Mouse (Mus musculus) hindbrain, postnatal 0 days (tissue): ENCODE data around the gene Spcs3. TPM values are rescaled to one million over a fixed set of nuclear protein-coding genes. Genes with fewer than 3 reads are reported as not detected.
A peak's percentile ranks its signal among the peaks of the same experiment; 100 is the strongest.

ENCODE experiments used
- ATAC-seq: fragments of 200-750 bp; cut with Nextera tagmentation; 2 replicates; pipeline ENCODE4 v1.8.0; 2017; ENCODE audit warnings: mild to moderate bottlenecking, moderate TSS enrichment, moderate library complexity
- DNase-seq: peaks from one replicate; pipeline ENCODE4 v3.0.0-alpha.2; 2015; ENCODE audit warnings: low spot score
- H3K27ac ChIP-seq: fragments of 300-500 bp; sonication (generic); 2 replicates; pipeline ENCODE4 v1.5.1; 2014; ENCODE audit warnings: mild to moderate bottlenecking
- H3K27me3 ChIP-seq: fragments of 300-500 bp; sonication (generic); 2 replicates; pipeline ENCODE4 v1.6.1; 2014; ENCODE audit warnings: low read length, mixed read lengths; ENCODE audit not compliant: insufficient read depth
- H3K36me3 ChIP-seq: fragments of 300-500 bp; sonication (generic); 2 replicates; pipeline ENCODE4 v1.6.1; 2014; ENCODE audit warnings: low read length, mixed read lengths; ENCODE audit not compliant: insufficient read depth
- H3K4me1 ChIP-seq: fragments of 300-500 bp; sonication (generic); 2 replicates; pipeline ENCODE4 v1.6.1; 2014; ENCODE audit warnings: antibody characterized with exemption, low read length, mixed read lengths; ENCODE audit not compliant: insufficient read depth
- H3K4me2 ChIP-seq: fragments of 300-500 bp; sonication (generic); 2 replicates; pipeline ENCODE4 v1.6.1; 2014; ENCODE audit warnings: low read depth, mild to moderate bottlenecking, low read length, moderate library complexity, mixed read lengths
- H3K4me3 ChIP-seq: fragments of 300-500 bp; sonication (generic); 2 replicates; pipeline ENCODE4 v1.5.1; 2014; ENCODE audit warnings: low read length
- H3K9ac ChIP-seq: fragments of 300-500 bp; sonication (generic); replicated peaks from 2 replicates; pipeline ENCODE4 v1.6.1; 2014; ENCODE audit warnings: mild to moderate bottlenecking, low read length, moderate library complexity, mixed read lengths
- H3K9me3 ChIP-seq: fragments of 300-500 bp; sonication (generic); 2 replicates; pipeline ENCODE4 v1.6.1; 2016; ENCODE audit warnings: low read length, mixed read lengths
- CTCF ChIP-seq: IDR thresholded peaks from 2 replicates; pipeline ENCODE4 v1.5.1; 2016; ENCODE audit warnings: antibody characterized with exemption, control low read depth, low read depth
- WGBS: fragments of 180-500 bp; shearing (Covaris S2); extraction: QIAGEN DNeasy Blood & Tissue Kit; methylation state at CpG from one replicate; pipeline ENCODE4 v1.1.7; 2014; 5-methylcytosine and 5-hydroxymethylcytosine counted together
- polyA plus RNA-seq: library from polyadenylated mRNA; unstranded; fragments of >200 nt; fragmentation: Nextera tagmentation; extraction: Ambion mirVana; gene quantifications from 2 replicates; pipeline ENCODE4 v1.2.1, GENCODE M21; 2015
- total RNA-seq: library from RNA; depleted of rRNA; stranded (reverse); fragments of >200 nt; gene quantifications from 2 replicates; pipeline ENCODE4 v1.2.3, GENCODE M21; 2014

Gene Spcs3
- total and polyA plus RNA-seq, 2 experiments from 2014 or later: 29.6 to 37.5 TPM

DNA sequence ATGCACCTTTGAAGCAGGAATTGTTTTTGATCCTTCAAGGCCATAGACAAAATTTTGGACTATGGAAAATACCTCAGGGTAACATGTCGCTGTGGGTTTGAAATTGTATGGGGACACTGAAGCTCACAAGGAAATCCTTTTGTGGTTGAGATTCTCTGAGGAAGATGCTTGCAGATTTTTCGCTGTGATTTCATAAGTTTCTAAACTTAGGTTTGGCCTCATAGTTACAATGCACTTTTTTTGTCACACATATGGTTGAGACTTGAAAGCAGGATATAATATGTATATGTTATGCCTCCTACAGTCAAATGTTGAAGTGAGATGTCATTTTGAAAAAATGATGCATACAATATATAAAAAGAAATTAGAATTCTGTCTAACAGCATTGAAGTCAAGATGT lies 25.1 kb upstream of the Spcs3 start:
- no peak overlapping the region for H3K27ac ChIP-seq
- no peaks in the 10 kb centered on the region for H3K27me3 ChIP-seq
- WGBS: 86% methylated on average over 2 of the region's 2 CpGs
- no peaks in the 10 kb centered on the region for H3K9me3 ChIP-seq
- no peaks in the 10 kb centered on the region for H3K4me1 ChIP-seq
- DNase-seq: no peak
- TF ChIP-seq CTCF: no peak
- no peak overlapping the region for H3K9ac ChIP-seq
- no peak overlapping the region for H3K4me3 ChIP-seq
- ATAC-seq: no peak
- H3K36me3 ChIP-seq: no peaks in the 10 kb centered on the region
- H3K4me2 ChIP-seq: no peak overlapping the region

DNA sequence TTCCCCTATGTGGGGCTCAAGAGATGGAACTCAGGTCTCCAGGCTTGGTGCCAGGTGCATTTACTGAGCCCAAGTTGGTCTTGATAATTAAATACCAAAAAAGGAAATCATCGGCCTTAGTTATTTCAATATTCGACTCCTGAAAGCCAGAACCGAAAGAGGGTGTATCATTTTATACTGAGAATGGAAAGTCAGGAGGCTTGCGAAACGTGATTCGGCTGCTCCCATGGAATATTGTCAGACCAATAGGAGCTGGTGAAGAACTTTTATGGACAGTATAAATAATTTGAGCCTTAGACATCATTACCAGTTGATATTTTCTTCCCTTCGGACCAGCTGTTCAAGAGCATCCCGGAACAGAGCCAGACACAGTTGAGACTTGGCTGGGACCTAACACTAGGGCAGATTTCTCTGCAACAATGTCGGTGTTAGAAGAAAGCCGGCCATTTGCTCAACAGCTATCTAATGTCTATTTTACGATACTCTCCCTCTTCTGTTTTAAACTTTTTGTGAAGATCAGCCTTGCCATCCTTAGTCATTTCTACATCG lies 20.3 kb upstream of the Spcs3 start:
- no peak overlapping the region for H3K4me3 ChIP-seq
- H3K9ac ChIP-seq: no peak overlapping the region
- ATAC-seq (no peak), DNase-seq (no peak)
- TF ChIP-seq CTCF: no peak
- H3K4me2 ChIP-seq: no peak overlapping the region
- no peaks in the 10 kb centered on the region for H3K36me3 ChIP-seq
- H3K27me3 ChIP-seq: no peaks in the 10 kb centered on the region
- no peaks in the 10 kb centered on the region for H3K9me3 ChIP-seq
- 95% methylated on average over 12 of the region's 12 CpGs for WGBS
- no peaks in the 10 kb centered on the region for H3K4me1 ChIP-seq
- no peak overlapping the region for H3K27ac ChIP-seq

DNA sequence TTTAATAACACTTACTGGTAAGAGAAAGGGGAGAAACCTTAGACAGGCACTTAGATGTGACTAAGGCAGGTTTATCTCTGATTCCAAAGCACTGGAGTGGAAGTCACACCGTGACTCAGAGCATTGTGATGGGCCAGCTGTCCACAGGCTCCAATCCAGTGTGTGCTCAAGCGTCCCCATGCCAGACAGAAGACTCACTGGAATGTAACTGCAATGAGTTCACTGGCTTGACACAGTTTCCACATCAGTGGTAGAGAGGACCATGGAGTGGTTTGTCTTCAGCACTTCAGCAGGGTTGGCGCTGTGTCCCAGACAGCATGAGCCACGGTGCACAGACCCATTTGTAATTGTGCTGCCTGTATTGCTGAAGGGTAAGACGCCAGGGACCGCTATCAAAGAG lies 18.6 kb upstream of the Spcs3 start:
- TF ChIP-seq CTCF: no peak
- peak; percentile 89 for ATAC-seq
- Histone ChIP-seq H3K4me2 (no peak overlapping the region), H3K27me3 (no peaks in the 10 kb centered on the region), H3K4me3 (no peak overlapping the region), H3K4me1 (no peaks in the 10 kb centered on the region), H3K36me3 (no peaks in the 10 kb centered on the region), H3K27ac (no peak overlapping the region), H3K9me3 (no peaks in the 10 kb centered on the region), H3K9ac (no peak overlapping the region)
- WGBS: 55% methylated on average over 6 of the region's 6 CpGs
- peak; percentile 51 for DNase-seq

DNA sequence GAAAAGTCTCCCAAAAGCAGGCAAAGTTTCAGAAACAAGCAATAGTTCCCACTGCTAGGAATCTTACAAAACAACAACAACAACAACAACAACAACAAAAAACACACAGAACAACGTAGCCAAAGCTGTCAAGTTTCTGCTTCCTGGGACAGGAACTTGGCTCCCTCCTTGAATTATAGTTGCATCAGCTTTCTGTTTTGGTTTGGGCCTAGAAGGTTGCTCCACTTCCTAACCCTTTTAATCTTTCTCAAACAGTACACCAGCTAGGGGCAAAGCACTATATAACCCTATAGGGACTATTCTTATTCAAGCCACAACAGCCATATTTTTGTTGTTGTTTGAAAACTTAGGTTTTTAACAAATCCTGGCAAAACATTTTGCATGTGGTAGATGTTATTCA lies 11.5 kb upstream of the Spcs3 start:
- no peak overlapping the region for H3K4me2 ChIP-seq
- TF ChIP-seq CTCF: no peak
- no peaks in the 10 kb centered on the region for H3K9me3 ChIP-seq
- H3K4me1 ChIP-seq: no peaks in the 10 kb centered on the region
- no peaks in the 10 kb centered on the region for H3K27me3 ChIP-seq
- H3K4me3 ChIP-seq: no peak overlapping the region
- DNase-seq: no peak
- ATAC-seq: no peak
- no peak overlapping the region for H3K9ac ChIP-seq
- no peaks in the 10 kb centered on the region for H3K36me3 ChIP-seq
- WGBS: 82% methylated on average over 1 of the region's 1 CpGs
- H3K27ac ChIP-seq: no peak overlapping the region

DNA sequence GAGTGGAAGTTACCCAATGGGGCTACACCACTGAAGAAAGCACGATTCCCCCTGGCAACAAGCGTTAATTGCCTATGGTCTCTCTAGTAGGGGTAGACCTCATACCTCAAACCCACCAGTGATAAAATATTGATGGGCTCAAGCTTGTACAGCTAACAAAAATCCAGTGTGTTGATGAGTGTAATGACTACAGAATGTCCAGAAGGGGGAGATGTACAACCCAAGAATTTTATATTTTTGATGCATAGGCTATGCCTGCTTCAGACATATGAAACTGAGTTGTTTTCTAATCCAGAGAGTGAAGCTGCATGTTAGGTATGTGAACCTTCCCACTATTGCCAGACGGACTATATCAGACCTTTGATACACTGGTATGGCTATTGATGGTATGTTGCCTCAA lies 7.5 kb upstream of the Spcs3 start:
- peak; percentile 53 for TF ChIP-seq CTCF

DNA sequence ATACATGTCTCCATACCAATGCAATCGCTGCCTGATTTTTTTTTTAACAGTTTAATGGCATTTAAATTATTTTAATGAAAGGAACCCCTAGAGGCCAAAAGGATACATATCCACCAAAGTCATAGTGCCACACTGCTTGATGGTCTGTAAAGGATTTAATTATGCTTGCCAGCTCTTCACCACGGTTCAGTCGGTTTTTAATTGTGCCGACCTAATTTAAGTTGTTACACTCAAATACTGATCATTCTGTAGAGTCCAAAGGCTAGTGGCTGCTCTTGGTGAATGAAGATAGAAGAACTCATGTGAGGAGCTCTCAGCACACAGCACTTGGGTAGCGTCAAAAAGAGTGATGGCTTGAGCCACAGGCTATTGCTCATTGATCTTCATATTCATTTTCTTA lies 5.4 kb upstream of the Spcs3 start:
- WGBS: 64% methylated on average over 5 of the region's 5 CpGs
- Histone ChIP-seq H3K27me3 (no peaks in the 10 kb centered on the region), H3K9ac (no peak overlapping the region), H3K9me3 (no peaks in the 10 kb centered on the region), H3K4me1 (no peaks in the 10 kb centered on the region), H3K4me2 (no peak overlapping the region), H3K36me3 (no peaks in the 10 kb centered on the region), H3K27ac (no peak overlapping the region), H3K4me3 (no peak overlapping the region)
- ATAC-seq (no peak), DNase-seq (no peak)
- TF ChIP-seq CTCF: no peak

More for the DNA sequence above, 7.5 kb upstream of the Spcs3 start:
- Histone ChIP-seq H3K36me3 (no peaks in the 10 kb centered on the region), H3K4me2 (no peak overlapping the region), H3K4me3 (no peak overlapping the region), H3K4me1 (no peaks in the 10 kb centered on the region), H3K9ac (no peak overlapping the region), H3K27ac (no peak overlapping the region), H3K27me3 (no peaks in the 10 kb centered on the region), H3K9me3 (no peaks in the 10 kb centered on the region)
- WGBS: 90% methylated on average over 3 of the region's 3 CpGs
- no peak for ATAC-seq
- DNase-seq: peak; percentile 20

DNA sequence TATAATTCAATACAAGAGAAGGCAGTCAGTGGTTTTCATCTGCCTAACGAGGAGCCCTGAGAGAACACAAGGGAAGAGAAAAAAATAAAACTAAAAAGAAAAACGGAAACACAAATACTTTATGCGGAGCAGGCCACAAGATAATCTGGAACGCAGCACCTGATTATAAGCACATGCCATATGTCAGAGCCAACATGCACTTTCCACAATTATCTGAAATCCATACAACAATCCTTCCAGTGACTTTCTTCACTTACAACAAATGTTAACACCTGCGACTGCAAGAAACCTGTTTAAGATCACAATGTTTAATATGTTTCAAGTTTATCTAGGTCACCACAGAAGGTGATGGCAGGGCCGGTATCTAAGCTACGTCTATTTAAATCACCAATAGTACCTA lies 1.2 kb downstream of the Spcs3 start:
- peak overlapping the region; percentile 98 for H3K4me3 ChIP-seq
- 56% methylated on average over 7 of the region's 7 CpGs for WGBS
- H3K27ac ChIP-seq: no peak overlapping the region
- no peak for DNase-seq
- peaks cover 16% of the 10 kb centered on the region; the same call in 1 of the 2 replicates for H3K4me1 ChIP-seq
- no peak for TF ChIP-seq CTCF
- peak overlapping the region; percentile 81 for H3K4me2 ChIP-seq
- H3K9ac ChIP-seq: peak overlapping the region; percentile 91; the same call in 1 of the 2 replicates
- no peaks in the 10 kb centered on the region for H3K27me3 ChIP-seq
- H3K36me3 ChIP-seq: no peaks in the 10 kb centered on the region
- no peak for ATAC-seq
- no peaks in the 10 kb centered on the region for H3K9me3 ChIP-seq
